Mouse (Mus musculus) neural tube, embryonic 15.5 days (tissue): ENCODE data around the gene Itpa. TPM values are rescaled to one million over a fixed set of nuclear protein-coding genes. Genes with fewer than 3 reads are reported as not detected.

ENCODE experiments used
- ATAC-seq: fragments of 200-750 bp; cut with Nextera tagmentation; 2 replicates; pipeline ENCODE4 v1.8.0; 2017; ENCODE audit warnings: mild to moderate bottlenecking, moderate TSS enrichment, moderate library complexity; ENCODE audit not compliant: low FRiP score
- H3K27ac ChIP-seq: fragments of 300-500 bp; sonication (generic); replicated peaks from 2 replicates; pipeline ENCODE4 v1.5.1; 2015; ENCODE audit warnings: mild to moderate bottlenecking, inconsistent platforms
- H3K27me3 ChIP-seq: fragments of 300-500 bp; sonication (generic); replicated peaks from 2 replicates; pipeline ENCODE4 v1.6.1; 2015; ENCODE audit warnings: inconsistent platforms
- H3K36me3 ChIP-seq: fragments of 300-500 bp; sonication (generic); 2 replicates; pipeline ENCODE4 v1.6.1; 2015; ENCODE audit warnings: inconsistent platforms
- H3K4me1 ChIP-seq: fragments of 300-500 bp; sonication (generic); 2 replicates; pipeline ENCODE4 v1.6.1; 2015; ENCODE audit warnings: inconsistent platforms
- H3K4me2 ChIP-seq: fragments of 300-500 bp; sonication (generic); 2 replicates; pipeline ENCODE4 v1.6.1; 2015; ENCODE audit warnings: inconsistent platforms, mild to moderate bottlenecking, moderate library complexity
- H3K4me3 ChIP-seq: fragments of 300-500 bp; sonication (generic); replicated peaks from 2 replicates; pipeline ENCODE4 v1.5.1; 2015; ENCODE audit warnings: mild to moderate bottlenecking, inconsistent platforms
- H3K9ac ChIP-seq: fragments of 300-500 bp; sonication (generic); replicated peaks from 2 replicates; pipeline ENCODE4 v1.6.1; 2015; ENCODE audit warnings: mild to moderate bottlenecking, inconsistent platforms
- H3K9me3 ChIP-seq: fragments of 300-500 bp; sonication (generic); replicated peaks from 2 replicates; pipeline ENCODE4 v1.6.1; 2016; ENCODE audit warnings: inconsistent platforms
- WGBS: fragments of 180-500 bp; shearing (Covaris S2); methylation state at CpG from one replicate; pipeline ENCODE4 v1.1.7; 2015; ENCODE audit warnings: mixed read lengths; 5-methylcytosine and 5-hydroxymethylcytosine counted together
- polyA plus RNA-seq: library from polyadenylated mRNA; unstranded; fragments of >200 nt; fragmentation: Nextera tagmentation; extraction: Ambion mirVana; gene quantifications from 2 replicates; pipeline ENCODE4 v1.2.1, GENCODE M21; 2015

The Itpa gene
- polyA plus RNA-seq, 1 experiment from 2014 or later = 123 TPM

GRCm38 (mm10) chr2:130658530-130658929 lies 8.9 kb upstream of the Itpa start:
- WGBS = 97% methylated on average over 10 of the region's 10 CpGs
- Histone ChIP-seq H3K4me3 (no peak overlapping the region), H3K36me3 (peaks cover 80% of the 10 kb centered on the region), H3K4me1 (peaks cover 19% of the 10 kb centered on the region), H3K27me3 (no peaks in the 10 kb centered on the region), H3K27ac (no peak overlapping the region), H3K9ac (no peak overlapping the region), H3K9me3 (no peaks in the 10 kb centered on the region), H3K4me2 (no peak overlapping the region)
- ATAC-seq = no peak

GRCm38 (mm10) chr2:130663342-130663741 lies 4.1 kb upstream of the Itpa start:
- peaks cover 34% of the 10 kb centered on the region for H3K36me3 ChIP-seq
- H3K9me3 ChIP-seq = no peaks in the 10 kb centered on the region
- peak overlapping the region; percentile 70 for H3K4me3 ChIP-seq
- H3K4me2 ChIP-seq = peak overlapping the region; percentile 85
- no peak for ATAC-seq
- no peaks in the 10 kb centered on the region for H3K27me3 ChIP-seq
- H3K4me1 ChIP-seq = peaks cover 40% of the 10 kb centered on the region
- WGBS = 90% methylated on average over 11 of the region's 11 CpGs
- H3K9ac ChIP-seq = peak overlapping the region; percentile 94
- H3K27ac ChIP-seq = peak overlapping the region; percentile 100

- Histone ChIP-seq H3K36me3 (peaks cover 26% of the 10 kb centered on the region), H3K9ac (peak within 1 kb of the TSS; percentile 94), H3K4me2 (peak within 1 kb of the TSS; percentile 85), H3K27me3 (no peaks in the 10 kb centered on the region), H3K9me3 (no peaks in the 10 kb centered on the region), H3K4me1 (peaks cover 49% of the 10 kb centered on the region), H3K4me3 (peak within 1 kb of the TSS; percentile 70), H3K27ac (peak within 1 kb of the TSS; percentile 100)
- WGBS = 0% methylated on average over 40 of the region's 40 CpGs
- peak; percentile 95 for ATAC-seq
These were observed 3.2 kb upstream of the Itpa start, which contains the start of gene Ddrgk1 for GRCm38 (mm10) chr2:130664102-130664701. TSS of gene Ddrgk1 (minus strand) at chr2:130664659.

- ATAC-seq = no peak
- Histone ChIP-seq H3K36me3 (peaks cover 96% of the 10 kb centered on the region), H3K4me3 (no peak overlapping the region), H3K27me3 (no peaks in the 10 kb centered on the region), H3K4me1 (no peaks in the 10 kb centered on the region), H3K4me2 (no peak overlapping the region), H3K9ac (no peak overlapping the region), H3K27ac (no peak overlapping the region), H3K9me3 (no peaks in the 10 kb centered on the region)
- WGBS = 92% methylated on average over 10 of the region's 10 CpGs
These were observed 9.8 kb downstream of the Itpa start for GRCm38 (mm10) chr2:130677211-130677610.

GRCm38 (mm10) chr2:130679154-130679553 lies 11.7 kb downstream of the Itpa start:
- peaks cover 97% of the 10 kb centered on the region for H3K36me3 ChIP-seq
- WGBS = 96% methylated on average over 12 of the region's 12 CpGs
- no peak overlapping the region for H3K4me3 ChIP-seq
- no peaks in the 10 kb centered on the region for H3K9me3 ChIP-seq
- H3K9ac ChIP-seq = no peak overlapping the region
- no peaks in the 10 kb centered on the region for H3K4me1 ChIP-seq
- no peaks in the 10 kb centered on the region for H3K27me3 ChIP-seq
- H3K27ac ChIP-seq = no peak overlapping the region
- no peak overlapping the region for H3K4me2 ChIP-seq
- no peak for ATAC-seq

- Histone ChIP-seq H3K4me3 (no peak overlapping the region), H3K4me2 (no peak overlapping the region), H3K27me3 (no peaks in the 10 kb centered on the region), H3K9me3 (no peaks in the 10 kb centered on the region), H3K4me1 (no peaks in the 10 kb centered on the region), H3K36me3 (peaks cover 97% of the 10 kb centered on the region), H3K9ac (no peak overlapping the region), H3K27ac (no peak overlapping the region)
- ATAC-seq = no peak
- WGBS = 88% methylated on average over 6 of the region's 6 CpGs
These were observed 12.5 kb downstream of the Itpa start for GRCm38 (mm10) chr2:130679899-130680298.

- Histone ChIP-seq H3K4me2 (no peak overlapping the region), H3K27me3 (no peaks in the 10 kb centered on the region), H3K4me3 (no peak overlapping the region), H3K36me3 (peaks cover 86% of the 10 kb centered on the region), H3K27ac (no peak overlapping the region), H3K9me3 (no peaks in the 10 kb centered on the region), H3K4me1 (no peaks in the 10 kb centered on the region), H3K9ac (no peak overlapping the region)
- ATAC-seq = no peak
- 88% methylated on average over 3 of the region's 3 CpGs for WGBS
These were observed 14.1 kb downstream of the Itpa start for GRCm38 (mm10) chr2:130681531-130681930.

GRCm38 (mm10) chr2:130685426-130685825 lies 18.0 kb downstream of the Itpa start:
- no peak overlapping the region for H3K4me3 ChIP-seq
- no peak overlapping the region for H3K4me2 ChIP-seq
- no peaks in the 10 kb centered on the region for H3K27me3 ChIP-seq
- no peaks in the 10 kb centered on the region for H3K9me3 ChIP-seq
- peaks cover 54% of the 10 kb centered on the region for H3K36me3 ChIP-seq
- H3K4me1 ChIP-seq = no peaks in the 10 kb centered on the region
- H3K27ac ChIP-seq = no peak overlapping the region
- no peak for ATAC-seq
- WGBS = 93% methylated on average over 9 of the region's 9 CpGs
- H3K9ac ChIP-seq = no peak overlapping the region

- H3K4me1 ChIP-seq = no peaks in the 10 kb centered on the region
- H3K4me3 ChIP-seq = no peak overlapping the region
- ATAC-seq = no peak
- no peak overlapping the region for H3K27ac ChIP-seq
- no peak overlapping the region for H3K4me2 ChIP-seq
- WGBS = 86% methylated on average over 2 of the region's 2 CpGs
- no peaks in the 10 kb centered on the region for H3K9me3 ChIP-seq
- no peaks in the 10 kb centered on the region for H3K27me3 ChIP-seq
- H3K9ac ChIP-seq = no peak overlapping the region
- peaks cover 19% of the 10 kb centered on the region; the same call in 1 of the 2 replicates for H3K36me3 ChIP-seq
These were observed 21.6 kb downstream of the Itpa start for GRCm38 (mm10) chr2:130689011-130689410.

- H3K4me1 ChIP-seq = peaks cover 21% of the 10 kb centered on the region
- peaks cover 36% of the 10 kb centered on the region for H3K27me3 ChIP-seq
- H3K27ac ChIP-seq = no peak overlapping the region
- no peak overlapping the region for H3K4me2 ChIP-seq
- 61% methylated on average over 3 of the region's 3 CpGs for WGBS
- no peak overlapping the region for H3K4me3 ChIP-seq
- no peak overlapping the region for H3K9ac ChIP-seq
- no peaks in the 10 kb centered on the region for H3K9me3 ChIP-seq
- H3K36me3 ChIP-seq = no peaks in the 10 kb centered on the region
- ATAC-seq = no peak
These were observed 26.2 kb downstream of the Itpa start for GRCm38 (mm10) chr2:130693563-130693962.

- Histone ChIP-seq H3K4me3 (peak overlapping the region; percentile 52), H3K9ac (peak overlapping the region; percentile 44), H3K27ac (no peak overlapping the region), H3K4me1 (peaks cover 21% of the 10 kb centered on the region), H3K4me2 (peak overlapping the region; percentile 100), H3K9me3 (no peaks in the 10 kb centered on the region), H3K36me3 (no peaks in the 10 kb centered on the region), H3K27me3 (peaks cover 51% of the 10 kb centered on the region)
- 1% methylated on average over 31 of the region's 31 CpGs for WGBS
- peak; percentile 13; the same call in 1 of the 2 replicates for ATAC-seq
These were observed 29.3 kb downstream of the Itpa start for GRCm38 (mm10) chr2:130696700-130697152.

- WGBS = under 1% methylated on average over 65 of the region's 65 CpGs
- peak; percentile 51 for ATAC-seq
- Histone ChIP-seq H3K4me2 (peak within 1 kb of the TSS; percentile 100), H3K27ac (no peak within 1 kb of the TSS), H3K9ac (peak within 1 kb of the TSS; percentile 44), H3K4me1 (peaks cover 21% of the 10 kb centered on the region), H3K4me3 (peak within 1 kb of the TSS; percentile 52), H3K27me3 (peaks cover 51% of the 10 kb centered on the region), H3K36me3 (no peaks in the 10 kb centered on the region), H3K9me3 (no peaks in the 10 kb centered on the region)
These were observed 29.9 kb downstream of the Itpa start, which contains the start of gene Slc4a11 for GRCm38 (mm10) chr2:130697153-130697810. TSS of gene Slc4a11 (minus strand) at chr2:130697519.
